Mouse (Mus musculus) hindbrain, postnatal 0 days (tissue): Measurements from ENCODE around the gene Fabp2. TPM values are rescaled to one million over a fixed set of nuclear protein-coding genes. Genes with fewer than 3 reads are reported as not detected.
A peak's percentile ranks its signal among the peaks of the same experiment; 100 is the strongest.

Experiments
- ATAC-seq: fragments of 200-750 bp; cut with Nextera tagmentation; 2 replicates; pipeline ENCODE4 v1.8.0; 2017; ENCODE audit warnings: mild to moderate bottlenecking, moderate TSS enrichment, moderate library complexity
- DNase-seq: peaks from one replicate; pipeline ENCODE4 v3.0.0-alpha.2; 2015; ENCODE audit warnings: low spot score
- H3K27ac ChIP-seq: fragments of 300-500 bp; sonication (generic); 2 replicates; pipeline ENCODE4 v1.5.1; 2014; ENCODE audit warnings: mild to moderate bottlenecking
- H3K27me3 ChIP-seq: fragments of 300-500 bp; sonication (generic); 2 replicates; pipeline ENCODE4 v1.6.1; 2014; ENCODE audit warnings: low read length, mixed read lengths; ENCODE audit not compliant: insufficient read depth
- H3K36me3 ChIP-seq: fragments of 300-500 bp; sonication (generic); 2 replicates; pipeline ENCODE4 v1.6.1; 2014; ENCODE audit warnings: low read length, mixed read lengths; ENCODE audit not compliant: insufficient read depth
- H3K4me1 ChIP-seq: fragments of 300-500 bp; sonication (generic); 2 replicates; pipeline ENCODE4 v1.6.1; 2014; ENCODE audit warnings: antibody characterized with exemption, low read length, mixed read lengths; ENCODE audit not compliant: insufficient read depth
- H3K4me2 ChIP-seq: fragments of 300-500 bp; sonication (generic); 2 replicates; pipeline ENCODE4 v1.6.1; 2014; ENCODE audit warnings: low read depth, mild to moderate bottlenecking, low read length, moderate library complexity, mixed read lengths
- H3K4me3 ChIP-seq: fragments of 300-500 bp; sonication (generic); 2 replicates; pipeline ENCODE4 v1.5.1; 2014; ENCODE audit warnings: low read length
- H3K9ac ChIP-seq: fragments of 300-500 bp; sonication (generic); replicated peaks from 2 replicates; pipeline ENCODE4 v1.6.1; 2014; ENCODE audit warnings: mild to moderate bottlenecking, low read length, moderate library complexity, mixed read lengths
- H3K9me3 ChIP-seq: fragments of 300-500 bp; sonication (generic); 2 replicates; pipeline ENCODE4 v1.6.1; 2016; ENCODE audit warnings: low read length, mixed read lengths
- CTCF ChIP-seq: IDR thresholded peaks from 2 replicates; pipeline ENCODE4 v1.5.1; 2016; ENCODE audit warnings: antibody characterized with exemption, control low read depth, low read depth
- WGBS: fragments of 180-500 bp; shearing (Covaris S2); extraction: QIAGEN DNeasy Blood & Tissue Kit; methylation state at CpG from one replicate; pipeline ENCODE4 v1.1.7; 2014; 5-methylcytosine and 5-hydroxymethylcytosine counted together
- polyA plus RNA-seq: library from polyadenylated mRNA; unstranded; fragments of >200 nt; fragmentation: Nextera tagmentation; extraction: Ambion mirVana; gene quantifications from 2 replicates; pipeline ENCODE4 v1.2.1, GENCODE M21; 2015
- total RNA-seq: library from RNA; depleted of rRNA; stranded (reverse); fragments of >200 nt; gene quantifications from 2 replicates; pipeline ENCODE4 v1.2.3, GENCODE M21; 2014

Fabp2 gene
- total and polyA plus RNA-seq, 2 experiments from 2014 or later, result not detected

DNA sequence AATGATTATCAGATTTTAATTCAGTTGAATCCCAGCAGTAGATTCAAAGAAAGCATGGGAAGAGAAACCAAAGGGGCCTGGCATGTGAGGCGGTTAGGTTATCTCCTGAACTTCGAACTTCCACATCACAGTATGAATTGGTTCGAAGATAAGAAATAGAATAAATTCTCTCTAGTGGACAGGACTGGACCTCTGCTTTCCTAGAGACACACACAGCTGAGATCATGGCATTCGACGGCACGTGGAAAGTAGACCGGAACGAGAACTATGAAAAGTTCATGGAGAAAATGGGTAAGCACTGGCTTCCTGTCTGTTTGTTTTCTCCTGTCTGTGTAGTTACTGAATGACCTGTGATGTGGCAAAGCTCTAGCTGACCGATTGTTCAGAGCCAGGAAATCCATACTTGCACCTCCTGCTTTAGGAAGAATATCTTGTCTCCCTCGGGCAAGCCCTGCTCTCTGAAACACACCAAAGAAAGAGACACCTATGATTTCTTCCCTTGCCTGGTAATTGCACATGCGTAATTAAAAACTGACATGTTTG is 388 bp downstream of the Fabp2 start:
- H3K4me3 ChIP-seq, result no peak overlapping the region
- H3K4me1 ChIP-seq, result no peaks in the 10 kb centered on the region
- H3K36me3 ChIP-seq, result no peaks in the 10 kb centered on the region
- no peak overlapping the region for H3K4me2 ChIP-seq
- H3K9ac ChIP-seq, result no peak overlapping the region
- H3K9me3 ChIP-seq, result no peaks in the 10 kb centered on the region
- no peak for ATAC-seq
- DNase-seq, result no peak
- WGBS, result 87% methylated on average over 11 of the region's 11 CpGs
- TF ChIP-seq CTCF, result no peak
- no peaks in the 10 kb centered on the region for H3K27me3 ChIP-seq
- no peak overlapping the region for H3K27ac ChIP-seq

GRCm38 (mm10) chr3:122898254-122898653 is 3.4 kb downstream of the Fabp2 start:
- Histone ChIP-seq H3K9ac (no peak overlapping the region), H3K4me3 (no peak overlapping the region), H3K4me2 (no peak overlapping the region), H3K27me3 (no peaks in the 10 kb centered on the region), H3K36me3 (no peaks in the 10 kb centered on the region), H3K4me1 (no peaks in the 10 kb centered on the region), H3K27ac (no peak overlapping the region), H3K9me3 (no peaks in the 10 kb centered on the region)
- DNase-seq, result no peak
- 64% methylated on average over 6 of the region's 6 CpGs for WGBS
- no peak for TF ChIP-seq CTCF
- ATAC-seq, result no peak

GRCm38 (mm10) chr3:122903746-122904433 is 9.0 kb downstream of the Fabp2 start:
- WGBS, result 47% methylated on average over 12 of the region's 12 CpGs
- Histone ChIP-seq H3K4me2 (no peak overlapping the region), H3K4me1 (no peaks in the 10 kb centered on the region), H3K4me3 (no peak overlapping the region), H3K9ac (no peak overlapping the region), H3K36me3 (no peaks in the 10 kb centered on the region), H3K27ac (no peak overlapping the region), H3K27me3 (no peaks in the 10 kb centered on the region), H3K9me3 (no peaks in the 10 kb centered on the region)
- DNase-seq (peak; percentile 84), ATAC-seq (peak; percentile 53; the same call in 1 of the 2 replicates)
- TF ChIP-seq CTCF, result peak; percentile 89

DNA sequence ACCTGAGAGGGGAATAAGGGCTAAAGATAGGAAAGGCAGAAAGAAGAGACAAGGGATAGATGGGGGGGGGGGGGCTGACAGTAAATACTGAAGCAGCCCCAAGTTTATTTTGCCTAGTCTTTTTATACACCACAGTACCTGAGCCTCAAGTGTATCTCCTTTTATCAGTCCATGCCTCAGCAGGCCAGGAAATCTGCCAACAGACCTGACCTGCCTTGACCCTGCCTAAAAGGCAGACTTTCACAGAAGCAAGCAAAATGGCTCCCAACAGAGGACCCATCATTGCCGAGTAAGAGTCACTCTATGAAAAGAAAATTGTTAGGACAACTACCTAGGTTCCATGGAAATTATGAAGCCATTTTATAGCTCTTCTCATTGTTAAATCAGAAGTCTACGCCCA is 13.0 kb downstream of the Fabp2 start:
- Histone ChIP-seq H3K36me3 (no peaks in the 10 kb centered on the region), H3K27ac (no peak overlapping the region)

DNA sequence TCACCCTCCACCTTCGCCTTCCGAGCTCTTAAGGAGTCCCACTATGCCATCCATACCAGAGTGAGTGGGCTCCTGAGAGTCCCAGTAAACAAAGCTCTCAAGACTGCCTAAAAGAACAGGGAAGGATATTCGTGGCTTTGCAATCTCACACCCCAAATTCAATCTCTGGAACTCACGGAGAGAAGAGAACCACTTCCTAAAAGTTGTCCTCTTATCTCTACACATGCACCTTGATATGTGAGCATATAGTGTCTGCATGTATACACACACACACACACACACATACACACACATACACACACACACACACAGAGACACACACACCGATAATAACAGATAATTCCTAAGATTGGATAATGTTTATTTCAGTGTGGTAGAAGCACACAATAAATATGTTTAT is 20.6 kb downstream of the Fabp2 start:
- no peak for ATAC-seq
- no peak for TF ChIP-seq CTCF
- Histone ChIP-seq H3K27ac (no peak overlapping the region), H3K36me3 (no peaks in the 10 kb centered on the region), H3K27me3 (no peaks in the 10 kb centered on the region), H3K4me1 (no peaks in the 10 kb centered on the region), H3K4me2 (no peak overlapping the region), H3K9ac (no peak overlapping the region), H3K9me3 (no peaks in the 10 kb centered on the region), H3K4me3 (no peak overlapping the region)
- 91% methylated on average over 5 of the region's 5 CpGs for WGBS
- DNase-seq, result no peak

More for the DNA sequence above, 13.0 kb downstream of the Fabp2 start:
- no peak overlapping the region for H3K9ac ChIP-seq
- H3K4me1 ChIP-seq, result no peaks in the 10 kb centered on the region
- H3K4me3 ChIP-seq, result no peak overlapping the region
- no peaks in the 10 kb centered on the region for H3K27me3 ChIP-seq
- H3K4me2 ChIP-seq, result no peak overlapping the region
- no peak for TF ChIP-seq CTCF
- WGBS, result 73% methylated on average over 2 of the region's 2 CpGs
- H3K9me3 ChIP-seq, result no peaks in the 10 kb centered on the region
- DNase-seq (no peak), ATAC-seq (no peak)

DNA sequence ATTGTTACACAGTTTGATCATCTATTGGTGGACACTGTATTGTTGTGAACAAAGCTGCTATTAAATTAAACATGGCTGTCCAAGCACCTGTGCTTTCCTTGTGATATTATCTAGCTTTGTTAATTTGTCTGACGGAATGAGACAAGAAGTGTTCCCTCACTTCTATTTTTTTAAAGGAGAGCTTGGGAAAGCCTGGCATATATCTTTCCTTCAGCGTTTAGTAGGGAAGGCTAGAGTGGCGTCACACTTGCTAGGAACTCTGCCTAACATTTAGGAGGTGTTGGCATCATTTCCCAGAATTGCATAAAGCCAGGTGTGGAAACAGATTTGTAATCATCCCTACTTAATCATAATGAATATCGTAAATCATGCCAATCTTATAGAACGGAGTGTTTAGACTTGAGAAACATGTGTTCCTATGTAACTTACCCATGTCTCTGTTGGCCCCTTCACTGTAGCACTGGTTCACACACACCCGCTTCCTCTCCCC is 21.4 kb downstream of the Fabp2 start:
- H3K4me2 ChIP-seq, result no peak overlapping the region
- no peak for TF ChIP-seq CTCF
- ATAC-seq (no peak), DNase-seq (no peak)
- WGBS, result 91% methylated on average over 6 of the region's 6 CpGs
- no peaks in the 10 kb centered on the region for H3K4me1 ChIP-seq
- no peaks in the 10 kb centered on the region for H3K36me3 ChIP-seq
- H3K27ac ChIP-seq, result no peak overlapping the region
- no peak overlapping the region for H3K9ac ChIP-seq
- no peaks in the 10 kb centered on the region for H3K9me3 ChIP-seq
- H3K4me3 ChIP-seq, result no peak overlapping the region
- no peaks in the 10 kb centered on the region for H3K27me3 ChIP-seq

GRCm38 (mm10) chr3:122918672-122919071 is 23.8 kb downstream of the Fabp2 start:
- H3K27me3 ChIP-seq, result no peaks in the 10 kb centered on the region
- no peak for DNase-seq
- no peaks in the 10 kb centered on the region for H3K36me3 ChIP-seq
- H3K9me3 ChIP-seq, result no peaks in the 10 kb centered on the region
- 67% methylated on average over 2 of the region's 2 CpGs for WGBS
- H3K9ac ChIP-seq, result no peak overlapping the region
- no peak for ATAC-seq
- no peak for TF ChIP-seq CTCF
- H3K27ac ChIP-seq, result no peak overlapping the region
- no peaks in the 10 kb centered on the region for H3K4me1 ChIP-seq
- no peak overlapping the region for H3K4me3 ChIP-seq
- no peak overlapping the region for H3K4me2 ChIP-seq
